Mouse (Mus musculus) bone marrow macrophage, adult 2 months (primary cell): ENCODE measurements around the gene Oxnad1.

ENCODE experiments used
- CTCF ChIP-seq: IDR thresholded peaks from 2 replicates; pipeline ENCODE4 v1.5.1; 2012; ENCODE audit warnings: low read depth, mild to moderate bottlenecking, low read length, moderate library complexity
- POLR2A ChIP-seq: IDR thresholded peaks from 2 replicates; pipeline ENCODE4 v1.6.1; 2012; ENCODE audit warnings: mild to moderate bottlenecking, low read depth, low read length, borderline replicate concordance

DNA sequence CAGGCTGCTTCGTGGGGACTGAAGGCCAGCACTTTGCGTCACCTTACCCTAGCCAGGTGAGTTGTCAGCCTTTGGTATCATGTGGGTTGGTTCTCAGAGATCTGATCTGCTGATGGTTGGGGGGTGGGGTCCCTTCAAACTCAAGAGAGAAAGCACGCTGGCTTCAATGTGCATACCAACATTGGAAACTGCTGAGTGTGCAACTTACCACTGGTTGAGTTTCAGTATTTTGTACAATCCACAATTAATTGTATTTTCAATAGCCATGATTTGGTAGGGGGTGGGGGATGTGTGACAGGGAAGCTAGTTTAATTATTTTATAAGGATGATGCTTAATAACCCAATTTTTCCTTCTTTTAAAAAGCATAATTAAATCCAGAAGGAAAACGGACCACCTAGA is 6.5 kb downstream of the Oxnad1 start:
- no peak for TF ChIP-seq CTCF
- TF ChIP-seq POLR2A, result no peak
